Mouse (Mus musculus) limb, embryonic 14.5 days (tissue): ENCODE results near the gene Tdrd9. TPM values are rescaled to one million over a fixed set of nuclear protein-coding genes. Genes with fewer than 3 reads are reported as not detected.
A peak's percentile ranks its signal among the peaks of the same experiment; 100 is the strongest.

Experiments
- ATAC-seq: fragments of 200-750 bp; cut with Nextera tagmentation; 2 replicates; pipeline ENCODE4 v1.8.0; 2017; ENCODE audit warnings: low read depth, moderate number of reproducible peaks, moderate TSS enrichment; ENCODE audit not compliant: low FRiP score
- DNase-seq: peaks from one replicate; pipeline ENCODE4 v3.0.0-alpha.2; 2015; ENCODE audit warnings: low spot score
- H3K27ac ChIP-seq: fragments of 300-500 bp; sonication (generic); replicated peaks from 2 replicates; pipeline ENCODE4 v1.5.1; 2014; ENCODE audit warnings: low read depth, mild to moderate bottlenecking, low read length, moderate library complexity, mixed read lengths
- H3K27me3 ChIP-seq: fragments of 300-500 bp; sonication (generic); 2 replicates; pipeline ENCODE4 v1.6.1; 2014; ENCODE audit warnings: low read length, mixed read lengths; ENCODE audit not compliant: control insufficient read depth, insufficient read depth
- H3K36me3 ChIP-seq: fragments of 300-500 bp; sonication (generic); 2 replicates; pipeline ENCODE4 v1.6.1; 2014; ENCODE audit warnings: mild to moderate bottlenecking, low read length, moderate library complexity, mixed read lengths; ENCODE audit not compliant: control insufficient read depth, insufficient read depth
- H3K4me1 ChIP-seq: fragments of 300-500 bp; sonication (generic); 2 replicates; pipeline ENCODE4 v1.6.1; 2014; ENCODE audit warnings: antibody characterized with exemption, low read length, mixed read lengths; ENCODE audit not compliant: control insufficient read depth, insufficient read depth
- H3K4me2 ChIP-seq: fragments of 300-500 bp; sonication (generic); replicated peaks from 2 replicates; pipeline ENCODE4 v1.6.1; 2014; ENCODE audit warnings: low read depth, mild to moderate bottlenecking, low read length, moderate library complexity; ENCODE audit not compliant: severe bottlenecking
- H3K4me3 ChIP-seq: fragments of 300-500 bp; sonication (generic); replicated peaks from 2 replicates; pipeline ENCODE4 v1.5.1; 2014; ENCODE audit warnings: low read length
- H3K9ac ChIP-seq: fragments of 300-500 bp; sonication (generic); 2 replicates; pipeline ENCODE4 v1.6.1; 2014; ENCODE audit warnings: mild to moderate bottlenecking, low read depth, low read length, moderate library complexity; ENCODE audit not compliant: severe bottlenecking
- H3K9me3 ChIP-seq: fragments of 300-500 bp; sonication (generic); 2 replicates; pipeline ENCODE4 v1.6.1; 2016; ENCODE audit warnings: low read length; ENCODE audit not compliant: control insufficient read depth
- POLR2A ChIP-seq: fragments of 200-500 bp; IDR thresholded peaks from 2 replicates; pipeline ENCODE4 v1.8.0; 2012; ENCODE audit warnings: inconsistent platforms, mild to moderate bottlenecking, moderate library complexity, borderline replicate concordance; ENCODE audit not compliant: insufficient read depth, insufficient read length; ENCODE audit errors: extremely low read depth
- WGBS: fragments of 180-500 bp; shearing (Covaris S2); extraction: QIAGEN DNeasy Blood & Tissue Kit; methylation state at CpG from one replicate; pipeline ENCODE4 v1.1.7; 2014; 5-methylcytosine and 5-hydroxymethylcytosine counted together
- polyA plus RNA-seq, 2 experiments: library from polyadenylated mRNA; depleted of rRNA in 1 of 2; stranded (reverse) in 1 of 2; unstranded in 1 of 2; fragments of >200 nt; fragmentation: Nextera tagmentation in 1 of 2; extraction: Ambion mirVana in 1 of 2; gene quantifications; 2 replicates each; pipeline versions ENCODE4 v1.2.1 to v1.2.3; 2012 to 2014

Tdrd9 gene
- polyA plus RNA-seq, 2 experiments: 0.23 to 0.78 TPM

DNA sequence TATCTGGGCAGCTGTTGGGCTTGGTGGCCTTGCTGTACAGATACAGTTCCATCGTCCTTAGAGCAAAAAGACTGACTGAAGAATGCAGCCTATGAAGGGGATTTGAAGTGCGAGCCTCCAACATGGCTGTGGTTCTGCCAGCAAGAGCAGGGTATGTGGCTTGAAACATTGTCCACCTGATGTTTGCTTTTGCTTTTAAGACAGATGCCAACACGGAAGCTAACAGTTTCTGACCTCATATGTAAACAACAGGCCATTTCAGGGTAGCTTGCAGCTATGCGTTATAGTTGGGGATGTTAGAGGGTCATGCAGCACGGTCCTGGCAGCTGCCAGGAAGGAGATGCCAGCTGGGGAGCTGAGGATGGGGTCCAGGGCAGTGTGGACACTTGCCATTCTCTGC is 20.9 kb upstream of the Tdrd9 start:
- Histone ChIP-seq H3K36me3 (no peaks in the 10 kb centered on the region), H3K27me3 (no peaks in the 10 kb centered on the region), H3K4me2 (no peak overlapping the region), H3K27ac (no peak overlapping the region), H3K4me1 (peaks cover 7% of the 10 kb centered on the region), H3K9me3 (no peaks in the 10 kb centered on the region), H3K4me3 (no peak overlapping the region), H3K9ac (no peak overlapping the region)
- WGBS: 70% methylated on average over 5 of the region's 5 CpGs
- no peak for ATAC-seq
- no peak for TF ChIP-seq POLR2A
- DNase-seq: no peak

DNA sequence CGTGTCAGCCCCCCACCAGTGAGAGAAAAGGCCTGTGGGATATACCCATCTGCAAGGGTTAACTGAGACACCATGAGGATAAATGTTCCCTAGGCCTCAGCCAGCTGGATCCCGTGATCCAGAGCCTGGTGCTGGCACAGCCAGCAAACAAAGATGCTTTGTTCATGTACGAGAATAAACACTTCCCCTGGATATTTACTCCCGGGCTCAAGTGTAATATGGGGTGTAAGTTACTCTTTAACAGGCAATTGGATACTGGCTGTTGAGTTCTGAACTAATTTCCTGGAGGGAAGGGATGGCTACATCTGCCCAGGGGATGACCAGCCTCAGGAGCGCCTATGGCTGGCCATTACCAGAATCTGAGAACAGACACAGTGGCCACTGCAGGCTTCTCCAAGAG is 19.7 kb upstream of the Tdrd9 start:
- ATAC-seq: no peak
- Histone ChIP-seq H3K4me1 (0 out of 2 replicates have a peak, but pooled peaks cover 5% of the 10 kb centered on the region), H3K4me3 (no peak overlapping the region), H3K27ac (no peak overlapping the region), H3K9me3 (no peaks in the 10 kb centered on the region), H3K27me3 (no peaks in the 10 kb centered on the region), H3K36me3 (no peaks in the 10 kb centered on the region), H3K9ac (no peak overlapping the region), H3K4me2 (no peak overlapping the region)
- 44% methylated on average over 5 of the region's 5 CpGs for WGBS
- no peak for DNase-seq
- TF ChIP-seq POLR2A: no peak

- Histone ChIP-seq H3K9me3 (no peaks in the 10 kb centered on the region), H3K36me3 (peaks cover 19% of the 10 kb centered on the region), H3K27ac (no peak overlapping the region), H3K4me1 (0 out of 2 replicates have a peak, but pooled peaks cover 5% of the 10 kb centered on the region), H3K27me3 (no peaks in the 10 kb centered on the region), H3K9ac (no peak overlapping the region), H3K4me2 (no peak overlapping the region), H3K4me3 (no peak overlapping the region)
- ATAC-seq: no peak
- no peak for TF ChIP-seq POLR2A
- no peak for DNase-seq
- 79% methylated on average over 5 of the region's 5 CpGs for WGBS
Observed at GRCm38 (mm10) chr12:111956173-111956572, 15.2 kb upstream of the Tdrd9 start.

DNA sequence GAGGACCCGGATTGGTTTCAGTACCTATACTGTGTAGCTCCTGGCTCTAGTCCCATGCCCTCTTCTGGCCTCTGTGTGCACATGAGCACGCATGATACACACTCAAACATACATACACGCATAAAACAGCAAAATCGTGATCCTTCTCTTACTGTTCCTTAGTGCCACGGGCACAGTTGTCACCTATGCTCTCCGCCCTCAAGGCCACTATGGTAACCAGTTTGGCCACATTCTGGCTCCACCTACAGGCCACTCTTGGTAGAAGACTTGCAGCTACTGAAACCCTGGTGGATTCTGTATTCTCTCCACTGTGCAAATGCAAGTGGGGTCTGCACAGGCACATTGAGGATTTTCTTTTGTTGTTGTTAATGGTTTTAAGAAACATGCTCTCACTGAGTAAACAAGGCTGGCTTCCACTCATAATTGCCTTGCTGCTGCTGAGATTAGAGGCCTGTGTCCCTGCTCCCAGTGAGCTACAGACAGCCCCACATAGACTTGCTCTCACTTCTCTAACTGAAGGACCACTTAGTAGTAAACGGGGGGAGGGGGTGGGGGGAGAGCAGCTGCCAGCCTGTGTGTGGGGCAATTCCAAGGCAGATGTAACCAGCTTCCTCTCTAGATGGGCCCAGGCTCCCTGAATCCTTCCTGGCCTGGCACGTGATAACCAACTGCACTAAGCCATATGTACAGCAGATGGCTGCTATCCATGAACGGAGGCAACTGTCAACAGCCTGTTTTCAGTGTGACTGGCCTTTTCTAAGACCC is 13.1 kb upstream of the Tdrd9 start:
- no peaks in the 10 kb centered on the region for H3K4me1 ChIP-seq
- H3K9ac ChIP-seq: no peak overlapping the region
- no peak overlapping the region for H3K27ac ChIP-seq
- no peak overlapping the region for H3K4me3 ChIP-seq
- H3K9me3 ChIP-seq: no peaks in the 10 kb centered on the region
- DNase-seq (peak; percentile 76), ATAC-seq (peak; percentile 74)
- WGBS: 36% methylated on average over 9 of the region's 9 CpGs
- no peak for TF ChIP-seq POLR2A
- H3K36me3 ChIP-seq: peaks cover 35% of the 10 kb centered on the region
- no peaks in the 10 kb centered on the region for H3K27me3 ChIP-seq
- no peak overlapping the region for H3K4me2 ChIP-seq

DNA sequence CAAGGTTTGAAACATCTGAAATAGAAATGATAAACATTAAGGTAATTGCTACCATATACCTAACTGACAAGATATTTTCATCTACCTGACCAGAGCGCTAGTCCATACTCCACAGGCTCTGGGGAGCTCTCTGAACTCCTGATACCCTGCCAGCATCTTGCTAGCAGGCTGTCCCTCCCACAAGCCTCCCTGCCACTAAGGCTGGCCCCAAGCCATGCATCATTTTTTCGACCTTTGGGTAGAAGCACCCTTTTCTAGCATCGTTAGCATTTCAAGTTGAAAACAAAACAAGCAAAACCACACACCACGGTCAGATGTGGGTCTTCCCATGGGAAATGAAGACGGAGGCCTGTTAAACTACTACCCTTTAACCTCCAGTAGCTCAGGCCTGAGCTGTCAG is 8.0 kb upstream of the Tdrd9 start:
- no peak overlapping the region for H3K4me3 ChIP-seq
- no peak overlapping the region for H3K9ac ChIP-seq
- H3K4me1 ChIP-seq: peaks cover 6% of the 10 kb centered on the region
- peaks cover 35% of the 10 kb centered on the region for H3K36me3 ChIP-seq
- WGBS: 91% methylated on average over 5 of the region's 5 CpGs
- no peak overlapping the region for H3K4me2 ChIP-seq
- no peak for DNase-seq
- H3K27ac ChIP-seq: no peak overlapping the region
- TF ChIP-seq POLR2A: no peak
- ATAC-seq: no peak
- no peaks in the 10 kb centered on the region for H3K9me3 ChIP-seq
- H3K27me3 ChIP-seq: no peaks in the 10 kb centered on the region
